Mouse (Mus musculus) right cerebral cortex, postnatal 25 days (tissue): ENCODE data around the gene Gprc5b.

Experiments used
- DNase-seq: peaks from one replicate; pipeline ENCODE4 v3.0.0; 2022

Gprc5b gene

DNA sequence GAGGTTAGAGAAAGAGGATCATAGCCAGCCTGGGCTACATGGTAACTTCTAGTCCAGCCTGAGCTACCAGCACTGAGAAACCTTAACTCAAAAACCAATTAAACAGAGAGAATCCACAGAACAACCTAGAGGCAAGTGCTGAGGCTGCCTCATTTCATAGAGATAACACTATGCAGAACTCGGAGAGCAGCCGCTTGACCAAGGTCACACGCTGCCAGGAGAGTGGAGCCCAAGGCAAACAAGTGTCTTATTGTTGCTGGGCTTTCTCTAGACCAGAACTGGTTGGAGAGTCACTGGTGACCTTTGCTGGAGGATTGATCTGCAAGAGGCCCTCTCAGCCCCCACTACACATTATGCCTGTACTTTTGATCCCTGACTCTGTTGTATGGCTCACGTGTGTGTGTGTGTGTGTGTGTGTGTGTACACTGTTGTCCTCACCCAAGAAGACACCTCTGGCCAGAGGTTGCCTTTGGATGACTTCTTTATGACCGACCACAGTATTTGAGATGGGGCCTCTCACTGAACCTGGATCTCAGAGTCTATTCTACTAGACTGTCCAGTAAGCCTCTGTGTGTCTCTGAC, 5.6 kb downstream of the Gprc5b start:
- no peak for DNase-seq

DNA sequence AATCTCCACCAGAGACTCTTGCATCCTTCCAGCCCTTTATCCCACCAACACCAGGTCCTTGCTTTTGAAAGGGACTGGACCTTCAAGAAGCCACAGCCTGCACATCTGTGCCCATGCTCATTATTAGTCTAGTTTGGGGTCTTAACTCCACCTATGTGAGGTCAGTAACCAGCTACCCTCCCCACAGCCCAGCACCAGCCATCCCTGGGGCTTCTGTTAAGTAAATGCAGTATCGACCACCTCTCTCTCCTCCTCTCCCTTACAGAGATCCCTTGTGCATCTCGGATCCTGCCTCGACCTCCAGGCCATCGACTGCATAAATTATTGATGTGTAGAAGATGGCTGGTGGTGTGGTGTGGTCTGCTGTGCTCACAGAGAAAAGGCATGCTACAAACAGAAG, 8.6 kb downstream of the Gprc5b start:
- DNase-seq, result no peak

DNA sequence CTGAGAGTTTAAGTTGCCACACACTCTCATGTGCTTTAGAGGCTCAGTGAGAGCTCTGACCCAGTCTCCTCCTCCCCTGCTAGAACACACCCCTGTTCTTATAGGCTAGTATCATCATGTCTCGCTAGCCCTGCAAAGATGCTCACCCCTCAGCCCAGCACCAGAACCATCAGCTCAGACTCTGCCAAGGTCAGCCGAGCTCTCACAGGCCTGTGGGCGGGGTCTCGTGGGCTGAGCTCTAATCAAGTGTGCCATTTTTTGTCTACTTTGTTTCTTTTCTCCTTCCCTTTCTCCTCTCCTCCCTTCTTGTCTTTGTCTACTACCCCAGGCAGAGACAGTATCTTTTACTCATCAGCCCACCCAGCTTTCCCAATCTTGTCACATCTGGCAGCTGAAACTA, 9.2 kb downstream of the Gprc5b start:
- no peak for DNase-seq

DNA sequence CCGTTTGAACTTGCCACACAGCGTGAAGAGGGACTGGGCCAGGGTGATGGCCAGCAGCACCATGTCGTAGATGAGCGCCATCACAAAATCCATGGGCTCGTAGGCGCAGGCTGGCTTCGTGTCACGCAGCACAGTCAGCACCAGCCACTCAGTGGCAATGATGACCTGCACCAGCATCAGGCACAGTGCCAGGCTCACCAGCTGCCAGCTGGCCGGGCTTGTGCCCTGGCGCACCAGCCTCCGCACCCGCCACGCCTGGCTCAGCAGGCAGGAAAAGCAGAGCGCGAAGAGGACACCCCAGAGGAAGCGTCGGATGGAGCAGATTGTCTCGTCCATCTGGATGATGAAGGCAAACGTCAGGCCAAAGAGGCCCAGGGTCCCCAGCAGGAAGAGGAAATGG, 11.1 kb downstream of the Gprc5b start:
- DNase-seq, result peak; percentile 58

DNA sequence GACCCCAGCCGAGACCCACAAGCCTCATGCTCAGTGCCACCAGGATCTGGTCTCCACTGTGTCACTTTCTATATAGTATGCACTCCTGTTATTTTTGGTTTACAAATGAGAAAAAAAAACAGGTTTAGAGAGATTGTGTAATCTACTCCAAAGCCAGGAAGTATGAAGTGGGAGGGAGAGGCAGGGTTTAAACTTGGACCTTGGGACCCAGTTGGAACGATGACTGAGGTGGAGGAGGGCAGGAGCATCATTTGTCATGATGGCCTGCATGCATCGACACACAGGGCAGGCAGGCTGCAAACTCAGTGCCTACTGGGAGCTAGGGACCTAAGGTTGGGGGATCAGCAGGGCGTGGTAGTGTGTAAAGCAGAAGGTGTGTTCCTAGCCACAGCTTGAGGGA, 12.4 kb downstream of the Gprc5b start:
- no peak for DNase-seq

DNA sequence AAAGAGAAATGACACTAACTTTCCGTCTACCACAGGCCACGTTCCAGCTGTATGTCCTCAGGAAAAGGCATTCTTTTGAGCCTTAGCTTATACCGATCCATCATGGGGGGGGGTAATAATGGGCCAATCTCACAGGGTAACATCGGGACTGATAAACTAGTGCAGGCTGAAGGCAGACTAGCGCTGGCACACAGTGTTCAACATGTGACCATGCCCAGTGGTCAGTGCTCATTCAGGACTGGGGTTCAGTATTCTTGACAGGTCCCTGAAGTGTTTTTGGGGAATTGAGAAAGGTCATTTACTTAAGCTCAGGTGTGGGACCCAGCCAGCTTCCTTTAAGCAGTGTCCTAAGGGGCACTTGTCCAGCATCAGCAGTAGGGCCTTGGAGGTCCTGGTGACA, 13.2 kb downstream of the Gprc5b start:
- DNase-seq, result no peak

DNA sequence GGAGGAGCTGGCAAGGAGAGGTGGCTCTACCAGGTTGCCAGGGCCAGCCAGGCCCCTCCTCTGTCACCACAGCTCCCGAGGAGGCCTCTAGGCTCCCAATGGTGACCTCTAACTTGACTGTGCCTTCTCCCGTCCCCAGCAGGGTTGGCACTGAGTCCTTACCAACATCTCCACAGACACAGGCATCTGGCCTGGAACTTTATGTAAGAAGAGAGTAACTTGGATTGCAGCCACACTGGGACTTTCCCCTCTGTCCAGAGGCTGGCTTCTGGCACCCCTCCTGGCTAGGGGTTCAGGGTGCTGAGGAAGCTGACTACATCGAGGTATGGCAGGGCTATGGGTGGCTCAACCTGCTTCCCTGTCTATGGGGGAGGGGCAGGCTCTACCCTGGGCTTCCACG, 13.7 kb downstream of the Gprc5b start:
- DNase-seq, result no peak

DNA sequence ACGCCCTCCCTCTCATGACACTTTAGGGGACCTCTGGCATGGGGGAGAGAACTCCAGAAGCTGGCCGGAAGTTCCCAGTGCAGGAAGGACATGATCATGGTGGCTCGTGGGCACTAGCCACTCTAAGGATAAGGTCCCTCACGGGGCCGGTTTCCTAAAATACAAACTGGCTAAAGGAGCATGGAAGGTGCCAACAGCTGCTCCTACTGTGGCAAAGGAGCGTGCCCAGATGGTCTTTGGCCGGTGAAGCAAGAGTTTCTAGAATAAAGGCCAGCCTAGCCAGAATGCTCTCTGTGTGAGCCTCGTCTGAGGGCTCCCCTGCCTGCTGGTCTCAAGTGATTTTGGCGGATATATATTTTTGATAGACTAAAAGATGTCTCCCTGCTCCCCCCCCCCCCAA, 15.3 kb downstream of the Gprc5b start:
- DNase-seq, result no peak

DNA sequence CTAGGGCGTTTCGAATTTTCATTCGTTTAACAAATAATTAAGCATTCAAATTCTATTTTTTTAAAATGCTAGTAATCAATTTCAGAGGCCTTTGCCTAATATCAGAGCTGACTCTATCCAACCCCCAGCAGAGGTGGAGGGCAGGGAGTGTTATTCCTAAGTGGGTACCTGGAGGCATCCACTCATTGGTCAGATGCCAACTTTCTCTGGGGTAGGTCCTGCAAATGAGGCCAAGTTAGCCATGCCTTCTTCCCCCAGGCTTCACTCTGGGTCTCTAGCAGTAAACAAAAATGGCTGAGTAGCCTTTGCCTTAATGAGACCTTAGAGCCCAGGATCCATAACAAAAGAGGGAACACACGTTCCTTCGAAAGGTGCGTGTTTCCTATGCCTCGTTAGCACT, 15.9 kb downstream of the Gprc5b start:
- DNase-seq, result no peak

DNA sequence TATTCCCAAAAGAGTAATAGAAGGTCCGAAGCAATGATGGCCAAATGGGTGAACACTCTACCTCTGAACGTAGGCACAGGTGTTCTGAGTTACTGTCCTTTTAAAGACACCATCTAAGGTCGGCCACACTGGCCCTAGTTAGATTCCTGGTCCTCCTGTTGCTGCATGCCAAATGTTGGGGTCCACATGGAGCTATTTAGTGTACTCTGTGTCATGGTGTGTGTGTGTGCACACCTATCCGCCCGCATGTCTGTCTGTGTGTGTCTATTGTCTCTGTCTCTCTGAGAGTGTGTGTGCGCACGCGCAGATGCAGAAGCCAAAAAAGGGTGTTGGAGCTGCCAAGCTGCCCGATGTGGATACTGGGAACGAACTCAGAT, 17.9 kb downstream of the Gprc5b start:
- DNase-seq, result no peak

DNA sequence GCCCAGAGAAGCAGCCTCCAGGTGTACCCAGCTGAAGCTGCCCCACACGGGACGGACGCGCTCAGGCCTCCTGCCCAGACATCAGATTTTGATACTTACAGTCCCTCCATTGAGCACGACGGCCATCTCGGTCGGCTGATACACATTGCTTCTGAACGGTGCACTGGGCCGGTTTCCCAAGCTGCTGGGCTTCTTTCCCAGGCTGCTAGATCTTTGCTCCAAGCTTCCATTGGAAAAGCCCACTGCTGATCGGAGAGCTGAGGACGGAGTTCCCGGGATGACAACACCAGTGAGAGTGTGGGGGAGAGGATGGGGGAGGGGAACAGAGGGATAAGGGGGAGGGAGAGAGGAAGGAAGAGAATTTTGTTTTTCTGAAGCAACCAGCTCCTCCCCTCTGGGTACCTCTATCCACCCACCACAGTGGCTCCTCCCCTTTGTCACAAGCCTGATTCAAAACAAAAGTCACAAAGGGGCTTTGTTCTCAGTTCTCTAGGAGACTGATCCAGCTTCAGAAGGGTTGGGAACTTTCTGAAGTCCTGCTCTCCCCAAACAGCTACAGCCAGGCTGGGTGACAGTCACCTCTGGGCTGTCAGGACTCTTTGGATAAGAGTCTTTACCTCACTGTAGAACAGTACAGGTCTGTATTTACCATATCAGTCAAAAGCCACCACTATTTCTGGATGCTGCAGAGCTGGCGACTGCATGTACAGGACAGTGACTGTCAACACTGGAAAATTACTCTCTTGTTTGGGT, 18.4 kb downstream of the Gprc5b start:
- DNase-seq, result peak; percentile 51

DNA sequence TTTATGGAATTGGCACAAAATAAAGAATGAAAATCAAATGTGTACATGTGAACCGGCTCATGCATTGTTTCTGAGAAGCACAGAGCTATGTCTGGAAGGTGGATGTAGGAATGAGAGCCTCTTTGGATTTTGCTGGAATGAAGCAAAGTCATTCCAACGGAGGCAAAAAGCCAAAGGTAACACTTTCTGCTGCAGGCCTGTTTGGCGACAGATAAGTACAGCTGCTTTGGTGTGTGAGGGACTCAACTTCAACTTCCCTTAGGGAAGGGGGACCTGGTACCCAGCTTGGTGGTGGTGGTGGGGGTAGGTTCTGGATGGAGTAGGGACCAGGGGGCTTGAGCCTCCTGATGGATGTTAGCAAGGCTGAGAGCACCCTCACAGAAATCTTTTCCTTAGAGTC, 19.2 kb downstream of the Gprc5b start:
- DNase-seq, result no peak

DNA sequence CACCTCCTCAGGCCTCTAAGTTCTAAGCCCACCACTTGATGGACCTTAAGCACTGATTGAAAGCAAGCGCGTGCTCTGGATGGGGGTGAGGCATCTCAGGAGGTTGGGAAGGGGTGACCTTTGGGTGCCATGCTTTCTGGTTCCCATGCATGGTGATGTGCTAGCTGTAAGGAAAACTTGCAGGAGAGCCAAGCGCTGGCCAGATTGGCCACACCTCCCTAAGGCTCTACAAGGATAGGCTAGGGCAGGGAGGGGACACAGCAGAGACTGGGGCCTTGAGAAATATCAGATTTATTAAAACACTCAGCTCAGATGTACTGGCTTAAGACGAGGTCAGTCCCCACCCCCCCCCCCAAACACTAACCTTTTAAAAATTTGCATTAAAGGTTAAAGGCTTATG, 21.6 kb downstream of the Gprc5b start:
- DNase-seq, result no peak

DNA sequence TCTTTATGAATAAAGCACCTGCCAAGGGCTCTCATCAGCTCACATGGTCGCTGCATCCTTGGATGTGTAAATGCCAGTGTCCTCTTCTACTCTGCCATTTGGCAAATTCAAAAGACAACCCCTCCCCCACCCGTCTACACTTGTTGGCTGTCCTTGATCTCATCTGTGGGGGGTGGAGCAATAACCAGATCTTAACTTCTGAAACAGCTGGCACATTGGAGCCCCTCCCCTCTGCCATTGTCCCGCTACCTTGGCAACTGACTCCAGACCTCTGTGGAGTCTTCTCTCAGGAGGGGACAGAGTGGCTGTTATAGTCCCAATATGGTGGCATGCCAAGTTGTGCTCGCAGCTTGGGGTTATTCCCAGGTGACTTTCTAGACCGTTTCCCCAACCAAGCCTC, 22.7 kb downstream of the Gprc5b start:
- DNase-seq, result no peak

DNA sequence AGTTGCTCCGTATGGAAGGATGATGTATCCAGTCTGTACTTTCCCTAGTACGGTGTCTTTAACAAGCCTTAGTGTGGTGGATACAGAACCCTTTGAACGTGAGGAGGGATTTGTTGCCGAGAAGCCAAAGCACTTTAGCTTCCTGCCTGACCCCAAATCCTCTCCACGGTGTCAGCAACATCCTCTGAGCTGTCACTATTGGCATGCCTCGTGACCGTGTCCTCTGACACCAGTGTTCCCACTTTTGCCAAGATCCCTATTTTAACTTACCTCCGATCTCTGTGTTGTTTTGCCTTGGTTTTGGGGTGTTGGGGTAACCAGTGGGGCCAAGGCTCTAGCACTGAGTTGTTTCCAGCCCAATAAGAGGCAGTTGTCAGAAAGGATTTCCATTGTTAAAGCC, 23.5 kb downstream of the Gprc5b start:
- no peak for DNase-seq

DNA sequence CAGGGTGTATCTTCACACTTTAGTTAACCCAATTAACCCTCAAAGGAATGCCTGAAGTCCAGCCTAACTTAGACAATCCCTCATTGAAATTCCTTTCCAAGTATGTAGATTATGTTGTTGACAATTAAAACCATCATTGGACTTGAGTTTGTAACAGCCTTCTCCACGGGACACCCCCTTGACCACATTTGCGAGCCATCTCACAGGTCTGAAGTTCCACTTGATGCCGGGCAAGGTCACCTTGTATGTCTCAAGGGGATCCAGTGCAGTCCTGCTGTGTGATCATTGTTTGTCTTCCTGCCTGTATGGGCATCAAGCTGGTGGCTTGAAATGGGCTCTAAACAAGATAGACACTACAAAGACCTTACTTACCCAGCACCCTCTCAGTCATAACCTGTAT, 26.1 kb downstream of the Gprc5b start:
- no peak for DNase-seq

DNA sequence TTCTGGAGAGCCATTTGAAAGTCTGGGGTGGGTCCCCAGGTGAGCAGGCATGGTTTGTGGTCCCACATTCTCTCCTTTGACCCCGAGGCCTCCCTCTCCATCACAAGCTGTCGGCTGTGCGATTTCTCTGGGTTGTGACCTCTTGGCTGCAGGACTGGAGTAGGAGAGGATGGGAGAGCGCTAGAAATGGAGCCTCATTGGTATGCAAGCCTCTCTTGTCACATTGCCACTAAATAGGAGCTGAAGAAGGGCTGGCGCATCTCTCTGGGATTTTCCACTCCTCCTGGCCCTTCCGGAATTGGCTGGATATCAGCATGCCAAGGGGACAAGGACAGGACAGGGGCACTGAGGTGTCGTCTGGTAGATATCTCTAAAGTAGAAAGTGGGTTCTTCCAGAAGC, 29.8 kb downstream of the Gprc5b start:
- DNase-seq, result no peak

DNA sequence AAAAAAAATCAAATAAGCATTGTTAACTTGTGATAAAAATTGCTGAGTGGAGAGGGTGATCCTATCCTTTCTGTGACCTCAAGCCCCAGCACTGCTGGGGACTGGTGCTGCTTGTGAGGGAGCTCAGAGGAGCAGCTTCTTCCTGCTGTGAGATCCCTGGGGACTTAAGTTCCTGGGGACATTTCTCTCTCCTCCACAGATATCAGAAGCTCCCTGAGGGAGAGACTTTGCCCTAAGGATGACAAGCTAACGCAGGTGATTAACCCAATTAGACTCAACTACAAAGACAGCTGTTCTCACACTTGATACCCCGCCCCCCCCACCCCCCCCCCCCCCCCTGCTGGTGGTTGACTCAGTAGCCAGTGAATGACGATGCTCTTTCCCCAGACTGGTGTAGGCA, 30.2 kb downstream of the Gprc5b start:
- no peak for DNase-seq

DNA sequence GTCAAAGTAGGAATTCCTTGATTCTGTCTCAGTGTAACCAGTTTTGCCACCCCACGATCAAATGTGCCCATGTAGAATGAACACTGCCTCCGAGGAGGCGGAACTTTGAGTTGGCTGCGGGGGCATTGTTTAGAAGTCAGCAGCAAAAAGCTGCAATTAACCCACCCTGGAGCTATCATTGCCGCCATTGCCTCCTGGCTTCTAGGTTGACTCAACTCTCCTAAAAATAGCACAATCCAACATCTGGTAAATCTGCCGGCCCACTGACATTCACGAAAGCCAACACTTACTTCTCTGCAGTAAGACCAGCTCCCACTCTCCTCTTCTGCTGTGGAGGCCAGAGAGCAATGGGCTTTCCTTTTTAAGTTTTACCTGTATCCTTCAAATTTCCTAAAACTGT, 35.8 kb downstream of the Gprc5b start:
- DNase-seq, result no peak

DNA sequence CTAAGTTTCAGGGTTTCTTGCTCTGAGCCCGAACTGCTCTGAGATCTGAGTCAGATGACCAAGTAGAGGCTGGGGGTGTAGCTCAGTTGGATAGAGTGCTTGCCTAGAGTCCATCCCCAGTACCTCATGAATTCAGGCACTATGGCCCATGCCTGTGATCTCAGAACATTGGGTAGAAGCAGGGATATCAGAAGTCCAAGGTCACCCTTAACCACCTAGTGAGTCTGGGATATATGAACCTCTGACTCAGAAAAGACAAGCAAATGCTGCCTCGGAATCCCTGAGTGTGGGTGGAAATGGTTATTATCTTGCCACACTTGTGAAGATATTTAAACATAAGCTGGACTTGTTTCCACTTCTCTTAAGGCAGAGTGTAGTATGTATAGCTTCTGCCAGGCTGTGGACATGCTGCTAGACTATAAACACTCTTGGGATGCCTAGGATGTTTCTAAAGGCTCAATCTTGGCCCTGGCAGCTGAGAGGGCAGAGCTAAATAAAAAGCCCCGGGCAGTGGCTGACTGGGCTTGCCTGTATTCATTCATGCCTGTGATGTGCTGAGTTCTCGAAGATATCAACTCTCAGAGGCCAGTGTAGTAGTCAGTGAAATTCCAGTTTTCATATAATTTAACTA, 38.3 kb downstream of the Gprc5b start:
- DNase-seq, result no peak

DNA sequence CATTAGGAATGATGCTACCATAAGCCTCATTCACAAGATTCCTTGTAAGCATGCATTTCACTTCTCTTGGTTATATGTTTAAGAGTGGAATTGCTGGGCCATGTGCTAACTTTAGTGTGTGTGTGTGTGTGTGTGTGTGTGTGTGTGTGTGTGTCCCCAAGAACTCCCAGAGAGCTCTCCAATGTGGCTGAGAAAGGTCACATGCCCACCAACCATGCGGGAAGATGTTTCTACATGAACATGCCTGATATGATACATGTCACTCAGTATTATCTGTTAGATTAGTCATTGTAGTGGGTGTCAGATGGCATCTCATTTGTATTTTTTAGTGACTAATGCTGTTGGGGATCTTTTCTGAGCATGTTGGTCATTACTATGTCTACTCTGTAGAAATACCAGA, 40.0 kb downstream of the Gprc5b start:
- DNase-seq, result no peak

DNA sequence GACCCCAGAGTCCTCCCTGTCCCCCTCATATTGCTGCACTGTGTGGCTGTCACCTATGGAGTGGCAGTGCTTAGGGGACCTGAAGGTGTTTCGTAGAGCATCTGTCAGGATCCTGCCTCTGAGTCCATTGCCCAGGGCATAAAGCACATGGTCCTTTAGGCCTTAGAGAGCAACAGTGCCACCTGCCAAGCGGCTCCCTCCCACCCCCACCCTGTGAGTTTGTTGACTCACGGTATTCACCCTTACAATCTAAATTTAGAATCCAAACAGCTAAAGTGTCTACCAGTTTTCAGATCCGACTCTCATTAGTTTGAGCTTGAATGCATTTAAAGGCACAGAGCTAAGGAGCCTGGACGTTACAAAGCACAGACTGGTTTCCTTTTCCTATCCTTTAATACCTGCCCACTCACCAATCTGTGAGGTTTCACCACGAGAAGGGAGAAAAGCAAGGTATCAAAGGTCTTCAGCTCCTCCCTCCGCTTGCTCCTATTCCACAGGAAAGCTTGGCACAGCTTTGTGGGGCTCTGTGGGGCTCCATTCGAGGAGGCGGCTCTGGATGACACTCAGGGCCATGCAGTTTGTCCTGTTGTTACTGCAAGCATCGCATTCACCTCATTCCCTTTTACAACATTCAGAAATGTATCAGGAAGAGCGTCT, 41.3 kb downstream of the Gprc5b start:
- DNase-seq, result no peak

DNA sequence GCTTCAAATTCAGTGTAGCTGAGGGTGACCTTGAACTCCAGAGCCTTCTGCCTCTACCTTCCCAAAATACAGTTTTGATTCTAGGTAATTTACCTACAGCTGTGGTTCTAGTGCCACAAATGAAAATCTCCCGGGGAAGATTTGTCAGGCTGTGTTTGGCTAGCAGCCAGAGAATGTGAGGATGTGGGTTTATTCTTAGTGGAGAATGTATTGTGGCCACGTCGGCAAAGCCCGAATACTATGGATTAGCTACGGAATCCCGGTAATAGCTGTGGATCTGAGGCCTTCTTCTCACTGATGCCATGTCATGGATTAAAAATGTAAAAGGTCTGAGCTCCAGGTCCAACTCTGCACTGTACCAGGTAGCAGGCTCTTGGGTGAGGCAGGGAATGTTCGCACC, 45.3 kb downstream of the Gprc5b start:
- no peak for DNase-seq

DNA sequence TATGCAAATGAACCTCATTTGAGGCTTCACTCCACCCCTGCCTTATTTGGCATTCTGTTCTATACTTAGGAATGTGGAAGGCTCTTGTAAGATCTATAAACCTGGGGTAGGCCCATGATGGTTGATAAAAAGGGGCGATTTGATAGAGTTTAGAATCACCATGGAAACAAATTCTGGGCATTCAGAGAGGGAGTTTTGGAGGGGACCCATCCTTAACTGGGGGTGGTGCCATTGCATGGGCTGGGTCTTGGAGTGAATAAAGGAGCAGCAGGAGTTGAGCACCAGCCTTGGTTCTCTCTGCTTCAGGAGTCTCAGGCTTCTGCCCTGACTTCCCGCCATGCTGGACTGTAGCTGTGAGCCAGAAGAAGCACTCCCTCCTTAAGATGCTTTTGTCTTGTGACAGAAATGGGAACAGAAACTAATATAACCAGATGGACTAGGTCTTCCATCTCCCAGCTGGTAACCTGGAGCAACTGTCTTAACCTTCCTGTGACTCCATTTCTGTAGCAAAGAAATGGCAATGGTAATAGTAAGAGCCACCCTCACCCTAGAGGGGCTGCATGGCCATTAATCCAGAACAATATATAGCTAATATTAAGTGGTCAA, 46.2 kb downstream of the Gprc5b start:
- DNase-seq, result no peak
